Mouse (Mus musculus): ENCODE measurements around the gene Ptger3.

DNA sequence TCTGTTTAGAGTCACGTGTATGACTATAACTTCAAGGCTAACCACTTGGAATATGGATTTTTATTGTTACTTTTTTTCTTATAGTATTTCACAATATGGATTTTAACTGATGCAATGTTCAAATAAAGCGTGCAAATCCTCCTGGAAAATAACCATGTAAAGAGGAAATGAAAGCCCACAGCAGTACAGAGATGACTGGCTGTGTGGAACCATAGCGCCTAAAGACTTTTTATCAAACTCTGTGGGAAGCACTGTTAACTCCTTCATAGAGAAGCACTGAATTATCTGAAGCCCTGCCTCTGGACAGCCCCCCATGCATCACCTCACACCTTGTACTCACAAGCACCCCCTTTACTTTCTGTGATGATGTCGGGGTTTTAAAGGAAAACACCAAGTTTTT, 69.0 kb downstream of the Ptger3 start:
- TF ChIP-seq POLR2A (IDR thresholded peaks at IDR 0.05; ENCODE audit: control insufficient read depth, extremely low read depth, insufficient read depth, low read length, poor library complexity) (no peak), CTCF (IDR thresholded peaks at IDR 0.05; ENCODE audit: borderline replicate concordance, control insufficient read depth, extremely low read depth, insufficient read depth, low read length, poor library complexity) (no peak)
